Mouse (Mus musculus) lung, adult 2 months (tissue): ENCODE measurements around the gene Asf1b. TPM values are rescaled to one million over a fixed set of nuclear protein-coding genes. Genes with fewer than 3 reads are reported as not detected.
"Not testable (repeated sequence)": the region's sequence is repeated elsewhere in the genome, so short reads cannot be mapped to it uniquely, and the experiment has no call there.

Experiments
- DNase-seq: peaks from one replicate; pipeline ENCODE4 v3.0.0; 2022
- H3K4me1 ChIP-seq: fragments of 200-500 bp; 2 replicates; pipeline ENCODE4 v1.6.1; 2011; ENCODE audit warnings: low read length; ENCODE audit not compliant: control insufficient read depth, insufficient read depth
- H3K4me3 ChIP-seq: fragments of 200-500 bp; replicated peaks from 2 replicates; pipeline ENCODE3; 2011; ENCODE audit warnings: low read depth, mild to moderate bottlenecking, control low read depth, low read length; ENCODE audit errors: extremely low read depth
- CTCF ChIP-seq: fragments of 200-500 bp; IDR thresholded peaks from 2 replicates; pipeline ENCODE4 v1.5.1; 2011; ENCODE audit warnings: mild to moderate bottlenecking, low read length, control low read depth; ENCODE audit not compliant: insufficient read depth
- POLR2A ChIP-seq: fragments of 200-500 bp; IDR thresholded peaks from 2 replicates; pipeline ENCODE4 v1.6.1; 2011; ENCODE audit warnings: low read depth, mild to moderate bottlenecking, control low read depth, low read length, borderline replicate concordance; ENCODE audit errors: extremely low read depth
- WGBS: fragments of 180-500 bp; shearing (Covaris S2); methylation state at CpG from one replicate; pipeline ENCODE4 v1.1.7; 2018; 5-methylcytosine and 5-hydroxymethylcytosine counted together
- polyA plus RNA-seq: library from polyadenylated mRNA; depleted of rRNA; stranded (reverse); fragments of >200 nt; gene quantifications from 2 replicates; pipeline ENCODE4 v1.2.3, GENCODE M21; 2012

Asf1b gene
- polyA plus RNA-seq, 1 experiment = 7.5 TPM

DNA sequence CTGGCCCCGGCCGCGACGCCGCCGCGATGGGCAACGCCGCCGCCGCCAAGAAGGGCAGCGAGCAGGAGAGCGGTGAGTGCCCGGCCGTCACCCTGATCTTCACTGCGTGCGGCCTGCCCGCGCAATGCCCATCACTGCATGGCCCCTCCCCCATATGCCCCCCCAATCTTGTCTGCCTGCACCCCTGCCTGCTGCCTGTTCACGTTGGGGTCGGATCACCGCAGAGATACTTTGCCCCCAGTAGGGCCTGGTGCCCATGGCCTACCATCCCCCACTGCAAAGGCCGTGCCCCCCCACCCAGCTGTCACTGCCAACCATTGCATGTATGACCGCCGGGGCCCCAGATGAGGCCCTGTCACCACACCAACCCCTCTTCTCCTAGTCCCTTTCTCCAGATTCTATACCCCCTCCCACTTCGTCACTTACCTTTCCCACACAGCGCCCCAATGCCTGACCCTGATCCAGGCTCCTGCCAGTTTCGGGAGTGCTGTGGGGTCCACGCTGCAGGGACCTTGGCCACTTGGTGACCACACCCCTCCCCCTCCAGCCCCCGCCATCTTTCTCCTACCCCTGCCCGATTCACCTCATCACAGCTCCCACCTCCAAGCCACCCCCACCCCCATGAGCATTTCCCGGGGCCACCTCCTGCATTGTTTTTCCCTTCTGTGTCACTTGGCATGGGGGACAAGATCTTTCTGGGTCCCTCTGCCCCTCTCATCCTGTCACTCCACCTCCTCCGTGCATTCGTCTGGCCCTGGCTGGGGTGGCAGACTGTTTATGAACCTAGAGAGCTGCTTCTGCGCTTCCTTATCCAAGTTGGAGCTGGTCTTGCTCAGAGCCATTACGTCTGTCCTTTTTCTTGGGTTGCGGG is 18.1 kb downstream of the Asf1b start:
- WGBS = 3% methylated on average over 37 of the region's 37 CpGs
- H3K4me3 ChIP-seq = peak overlapping the region; percentile 93
- H3K4me1 ChIP-seq = peaks cover 18% of the 10 kb centered on the region
- TF ChIP-seq CTCF (no peak), POLR2A (no peak)
- peak; percentile 35 for DNase-seq

- WGBS = 64% methylated on average over 4 of the region's 4 CpGs
- Histone ChIP-seq H3K4me3 (no peak overlapping the region), H3K4me1 (peaks cover 18% of the 10 kb centered on the region)
- TF ChIP-seq POLR2A (no peak), CTCF (no peak)
- DNase-seq = peak; percentile 51
Measured at GRCm38 (mm10) chr8:83974521-83974920, 19.2 kb downstream of the Asf1b start.

DNA sequence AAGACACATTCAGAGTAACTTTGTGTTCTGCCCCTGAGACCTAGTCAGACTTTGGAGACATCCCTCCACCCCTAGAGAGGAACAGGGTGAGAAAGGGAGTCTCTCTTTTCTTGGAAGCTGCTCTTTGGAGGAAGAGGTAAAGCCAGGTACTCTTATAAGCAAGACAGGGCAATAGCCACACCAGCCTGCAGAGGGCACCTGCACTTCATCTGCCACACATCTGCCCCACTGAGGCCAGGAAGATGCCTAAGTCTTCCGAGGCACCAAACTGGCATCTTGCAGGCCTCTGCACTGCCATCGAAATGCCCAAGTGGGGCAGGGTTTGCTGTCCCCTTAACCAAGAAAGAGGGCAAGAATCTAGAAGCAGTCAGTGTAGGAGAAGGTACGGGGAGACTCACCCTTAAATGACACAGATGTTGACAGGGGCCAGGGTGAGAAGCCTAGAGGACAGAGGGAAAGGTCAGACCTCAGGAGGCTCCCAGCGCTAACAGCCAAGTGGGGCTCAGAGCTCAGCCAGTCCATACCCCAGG is 20.9 kb downstream of the Asf1b start:
- DNase-seq = peak; percentile 45
- peaks cover 18% of the 10 kb centered on the region for H3K4me1 ChIP-seq
- no peak overlapping the region for H3K4me3 ChIP-seq
- no peak for TF ChIP-seq POLR2A
- peak; percentile 72 for TF ChIP-seq CTCF
- WGBS = 71% methylated on average over 4 of the region's 4 CpGs

GRCm38 (mm10) chr8:83976779-83977350 is 21.6 kb downstream of the Asf1b start:
- DNase-seq = no peak
- WGBS = 72% methylated on average over 5 of the region's 5 CpGs
- no peak overlapping the region for H3K4me3 ChIP-seq
- H3K4me1 ChIP-seq = peaks cover 18% of the 10 kb centered on the region
- TF ChIP-seq CTCF (no peak), POLR2A (no peak)

DNA sequence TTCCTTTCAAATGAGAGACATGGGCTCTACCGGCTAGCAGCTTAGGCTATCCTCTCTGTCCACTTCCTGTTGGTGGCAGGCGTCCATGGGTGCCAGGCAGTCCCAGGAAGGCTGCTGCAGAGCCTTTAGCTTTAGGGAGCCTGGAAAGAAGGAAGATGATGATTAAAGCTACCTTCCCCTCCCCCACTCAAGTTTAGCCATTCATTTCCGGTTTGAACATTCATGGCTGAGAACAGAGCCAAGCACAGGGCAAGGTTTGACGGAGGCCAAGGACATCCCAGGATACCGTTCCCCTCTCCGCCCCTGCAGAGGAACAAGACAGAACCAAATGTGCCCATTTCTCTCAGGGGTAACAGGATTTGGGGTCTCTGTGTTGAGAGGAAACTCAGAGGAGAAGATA is 22.3 kb downstream of the Asf1b start:
- TF ChIP-seq CTCF (no peak), POLR2A (no peak)
- WGBS = 21% methylated on average over 6 of the region's 6 CpGs
- no peak for DNase-seq
- Histone ChIP-seq H3K4me3 (no peak overlapping the region), H3K4me1 (peaks cover 18% of the 10 kb centered on the region)

DNA sequence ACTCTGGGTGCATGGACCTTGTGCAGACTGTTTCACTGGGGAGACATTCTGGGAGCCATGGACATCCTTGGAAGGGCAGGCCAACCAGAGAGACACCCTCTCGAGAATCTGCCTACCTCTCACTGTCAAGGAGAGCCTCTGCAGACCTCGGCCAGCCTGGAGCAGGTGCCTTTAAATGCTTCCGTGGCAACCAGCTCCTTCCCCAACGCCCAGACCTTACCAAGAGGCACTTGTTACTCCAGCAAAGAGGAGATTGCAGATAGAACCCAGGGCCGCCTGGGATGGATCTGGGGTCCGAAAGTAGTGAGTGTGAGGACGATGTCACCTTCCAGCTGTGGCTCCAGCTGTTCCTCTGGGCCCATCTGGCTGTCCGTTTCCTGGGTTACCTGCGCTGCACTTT is 22.9 kb downstream of the Asf1b start:
- DNase-seq = no peak
- no peak overlapping the region for H3K4me3 ChIP-seq
- peaks cover 18% of the 10 kb centered on the region for H3K4me1 ChIP-seq
- WGBS = 64% methylated on average over 9 of the region's 9 CpGs
- no peak for TF ChIP-seq POLR2A
- TF ChIP-seq CTCF = no peak

DNA sequence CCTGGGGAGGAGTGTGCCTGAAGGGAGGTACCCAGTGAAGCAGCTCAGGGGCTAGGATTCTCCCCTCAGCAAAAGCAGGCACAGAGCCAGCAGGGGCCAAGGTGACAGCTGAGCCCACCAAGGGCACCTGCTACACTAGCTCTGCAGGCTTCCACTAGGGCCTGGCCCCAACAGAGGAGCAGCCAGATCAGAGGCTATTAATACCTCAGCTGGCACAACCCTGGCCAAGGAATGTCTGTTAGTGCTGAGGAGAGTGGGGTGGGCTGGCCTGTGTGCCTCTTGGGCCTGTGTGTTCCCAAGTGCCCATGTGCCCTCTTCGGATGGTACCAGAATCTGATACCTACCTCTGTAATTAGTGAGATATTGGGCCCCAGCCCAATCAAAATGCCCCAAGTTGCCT is 24.9 kb downstream of the Asf1b start:
- TF ChIP-seq CTCF (no peak), POLR2A (no peak)
- DNase-seq = no peak
- WGBS = 96% methylated on average over 1 of the region's 1 CpGs

DNA sequence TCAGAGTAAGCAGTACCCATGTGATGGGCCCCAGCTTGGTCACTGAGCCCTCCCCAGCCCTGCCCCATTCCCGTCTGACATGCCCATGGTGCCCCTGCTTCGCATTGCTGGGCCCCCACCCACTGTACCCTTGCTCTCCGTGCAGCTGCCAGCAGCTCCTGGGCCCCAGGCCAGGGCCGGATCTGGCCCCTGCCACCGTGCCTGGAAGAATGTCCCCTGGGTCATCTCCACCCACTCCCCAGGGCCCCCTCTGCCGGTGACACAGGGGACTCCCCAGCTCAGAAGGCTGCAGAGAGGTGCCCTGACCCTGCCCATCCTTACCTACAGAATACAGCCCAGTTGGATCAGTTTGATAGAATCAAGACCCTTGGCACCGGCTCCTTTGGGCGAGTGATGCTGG is 25.5 kb downstream of the Asf1b start:
- DNase-seq = no peak
- WGBS = 72% methylated on average over 8 of the region's 8 CpGs

More for the DNA sequence above, 24.9 kb downstream of the Asf1b start:
- Histone ChIP-seq H3K4me1 (peaks cover 11% of the 10 kb centered on the region), H3K4me3 (no peak overlapping the region)

GRCm38 (mm10) chr8:83981533-83981932 is 26.2 kb downstream of the Asf1b start:
- WGBS = 94% methylated on average over 7 of the region's 7 CpGs
- TF ChIP-seq POLR2A (no peak), CTCF (no peak)
- Histone ChIP-seq H3K4me3 (no peak overlapping the region), H3K4me1 (peaks cover 11% of the 10 kb centered on the region)
- no peak for DNase-seq

More for the DNA sequence above, 25.5 kb downstream of the Asf1b start:
- TF ChIP-seq CTCF (no peak), POLR2A (no peak)
- peaks cover 11% of the 10 kb centered on the region for H3K4me1 ChIP-seq
- H3K4me3 ChIP-seq = no peak overlapping the region

GRCm38 (mm10) chr8:83982449-83982848 is 27.1 kb downstream of the Asf1b start:
- TF ChIP-seq POLR2A = no peak
- no peak for TF ChIP-seq CTCF
- 76% methylated on average over 4 of the region's 4 CpGs for WGBS
- Histone ChIP-seq H3K4me1 (peaks cover 4% of the 10 kb centered on the region), H3K4me3 (no peak overlapping the region)
- DNase-seq = no peak

GRCm38 (mm10) chr8:83983222-83983621 is 27.9 kb downstream of the Asf1b start:
- 96% methylated on average over 2 of the region's 2 CpGs for WGBS
- H3K4me1 ChIP-seq, DNase-seq, H3K4me3 ChIP-seq: not testable (repeated sequence)
